Mouse (Mus musculus): ENCODE data around the gene Epn2.
"Not testable (repeated sequence)": the region's sequence is repeated elsewhere in the genome, so short reads cannot be mapped to it uniquely, and the experiment has no call there.

The Epn2 gene

GRCm38 (mm10) chr11:61592061-61592460, 12.6 kb upstream of the Epn2 start:
- DNase-seq (ENCODE audit: low spot score in 2 of 2) = no peak

- DNase-seq (ENCODE audit: low spot score in 2 of 2) = no peak
Observed at GRCm38 (mm10) chr11:61590516-61591213, 11.2 kb upstream of the Epn2 start.

- DNase-seq (ENCODE audit: low spot score in 2 of 2) = no peak
Observed at GRCm38 (mm10) chr11:61585421-61585820, 5.9 kb upstream of the Epn2 start.

- no peak for DNase-seq (ENCODE audit: low spot score in 2 of 2)
Observed at GRCm38 (mm10) chr11:61584830-61585229, 5.3 kb upstream of the Epn2 start.

- no peak for DNase-seq (ENCODE audit: low spot score in 2 of 2)
Observed at GRCm38 (mm10) chr11:61584096-61584495, 4.6 kb upstream of the Epn2 start.

- DNase-seq (ENCODE audit: low spot score in 2 of 2) = not testable (repeated sequence)
Observed at GRCm38 (mm10) chr11:61582808-61583207, 3.3 kb upstream of the Epn2 start.

GRCm38 (mm10) chr11:61579878-61580381, 443 bp upstream of the Epn2 start:
- DNase-seq (ENCODE audit: low spot score in 2 of 2) = no peak

- DNase-seq (ENCODE audit: low spot score in 2 of 2) = no peak
Observed at GRCm38 (mm10) chr11:61578541-61578982, 925 bp downstream of the Epn2 start.

- no peak for DNase-seq (ENCODE audit: low spot score in 2 of 2)
Observed at GRCm38 (mm10) chr11:61577991-61578390, 1.5 kb downstream of the Epn2 start.

- DNase-seq (ENCODE audit: low spot score in 2 of 2) = no peak
Observed at GRCm38 (mm10) chr11:61577349-61577748, 2.1 kb downstream of the Epn2 start.

- DNase-seq (ENCODE audit: low spot score in 2 of 2) = no peak
Observed at GRCm38 (mm10) chr11:61573266-61573665, 6.2 kb downstream of the Epn2 start.

GRCm38 (mm10) chr11:61571225-61571624, 8.3 kb downstream of the Epn2 start:
- DNase-seq (ENCODE audit: low spot score in 2 of 2) = no peak

- DNase-seq (ENCODE audit: low spot score in 2 of 2) = no peak
Observed at GRCm38 (mm10) chr11:61569671-61570070, 9.8 kb downstream of the Epn2 start.

GRCm38 (mm10) chr11:61564566-61564965, 14.9 kb downstream of the Epn2 start:
- DNase-seq (ENCODE audit: low spot score in 2 of 2) = no peak

GRCm38 (mm10) chr11:61563939-61564338, 15.5 kb downstream of the Epn2 start:
- no peak for DNase-seq (ENCODE audit: low spot score in 2 of 2)

GRCm38 (mm10) chr11:61562421-61562820, 17.1 kb downstream of the Epn2 start:
- DNase-seq (ENCODE audit: low spot score in 2 of 2) = no peak

- no peak for DNase-seq (ENCODE audit: low spot score in 2 of 2)
Observed at GRCm38 (mm10) chr11:61559572-61559971, 19.9 kb downstream of the Epn2 start.

- DNase-seq (ENCODE audit: low spot score in 2 of 2) = no peak
Observed at GRCm38 (mm10) chr11:61553015-61553754, 26.3 kb downstream of the Epn2 start.

- no peak for DNase-seq (ENCODE audit: low spot score in 2 of 2)
Observed at GRCm38 (mm10) chr11:61550631-61551030, 28.9 kb downstream of the Epn2 start.

GRCm38 (mm10) chr11:61547710-61548109, 31.8 kb downstream of the Epn2 start:
- DNase-seq (ENCODE audit: low spot score in 2 of 2) = no peak

- no peak for DNase-seq (ENCODE audit: low spot score in 2 of 2)
Observed at GRCm38 (mm10) chr11:61546452-61546851, 33.0 kb downstream of the Epn2 start.

- DNase-seq (ENCODE audit: low spot score in 2 of 2) = no peak
Observed at GRCm38 (mm10) chr11:61545586-61545985, 33.9 kb downstream of the Epn2 start.

- DNase-seq (ENCODE audit: low spot score in 2 of 2) = no peak
Observed at GRCm38 (mm10) chr11:61541106-61541505, 38.4 kb downstream of the Epn2 start.
